Mouse (Mus musculus) central nervous system, embryonic 14 days (tissue): ENCODE results near the gene Extl1. TPM values are rescaled to one million over a fixed set of nuclear protein-coding genes. Genes with fewer than 3 reads are reported as not detected.

Source experiments
- polyA plus RNA-seq: library from polyadenylated mRNA; depleted of rRNA; stranded (reverse); fragments of >200 nt; gene quantifications from 2 replicates; pipeline ENCODE4 v1.2.3, GENCODE M21; 2012; rRNA removed

Gene Extl1
- polyA plus RNA-seq = 0.34 and 2.1 TPM in 2 replicates

DNA sequence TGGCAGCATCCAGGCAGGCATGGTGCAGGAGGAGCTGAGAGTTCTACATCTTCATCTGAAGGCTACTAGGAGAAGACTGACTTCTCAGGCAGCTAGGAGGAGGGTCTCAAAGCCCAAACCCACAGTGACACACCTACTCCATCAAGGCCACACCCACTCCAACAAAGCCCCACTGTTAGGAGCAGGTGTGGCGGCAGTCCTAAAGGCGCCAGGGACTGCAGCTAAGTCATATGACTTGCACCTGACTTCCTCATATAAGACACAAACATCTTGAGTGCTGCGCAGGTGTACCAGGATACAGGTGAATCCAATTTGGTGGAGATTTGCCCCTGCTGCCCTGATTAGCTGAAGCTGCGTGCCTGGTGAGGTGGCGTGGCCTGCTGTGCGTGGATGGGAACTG is at the start of gene Extl1:
TSS of gene Extl1 (minus strand) at position 101 of the 400 bp plus-strand sequence.

DNA sequence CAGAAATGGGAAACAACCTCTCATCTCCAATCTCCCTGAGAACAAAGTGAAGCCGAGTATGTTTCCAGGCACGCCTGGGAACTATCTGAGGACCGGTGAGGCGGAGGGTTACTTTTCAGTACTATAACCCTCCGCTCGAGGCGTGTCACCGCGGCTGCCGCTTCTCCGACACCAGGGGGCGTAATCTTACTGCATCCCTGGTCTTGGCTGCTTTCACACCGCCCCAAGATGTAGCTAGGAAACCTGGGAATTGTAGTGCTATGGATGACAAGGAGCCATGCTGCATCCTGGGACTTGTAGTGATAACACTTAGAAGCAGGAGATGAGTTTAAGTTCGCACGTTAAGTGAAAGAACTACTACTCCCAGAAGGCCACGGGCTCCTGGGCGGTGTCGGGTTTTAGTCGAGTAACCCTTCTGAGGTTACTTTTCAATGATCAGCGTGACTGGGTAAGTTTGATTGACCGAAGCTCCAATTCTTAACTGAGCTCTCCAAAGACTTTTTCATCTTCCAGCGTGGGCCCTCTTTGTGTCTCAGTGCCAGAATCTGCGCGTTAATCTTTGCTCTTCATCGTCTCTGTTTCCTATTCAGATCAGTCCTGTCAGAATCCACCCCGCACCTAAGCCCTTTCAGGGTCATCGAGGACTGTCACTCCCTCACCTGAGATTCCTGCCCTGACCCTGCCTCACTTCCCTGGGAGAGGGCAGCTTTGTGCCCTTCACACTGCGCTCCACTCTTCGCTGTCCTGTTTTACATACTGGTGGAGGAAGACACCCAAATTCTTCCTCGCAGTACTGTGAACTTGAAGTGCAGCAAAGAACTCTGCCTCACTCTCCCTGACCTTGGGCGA is 12.6 kb upstream of the Extl1 start, which contains the start of gene Pafah2:
TSS of gene Pafah2 (plus strand) at position 344 of the 849 bp plus-strand sequence.

GRCm38 (mm10) chr4:134343071-134344031 is 40.3 kb downstream of the Extl1 start, which contains the start of gene Slc30a2:
Gene Slc30a2 (plus strand): TSS chr4:134343181.

GRCm38 (mm10) chr4:134314876-134315275 is 68.8 kb downstream of the Extl1 start, which contains the start of gene Trim63:
Gene Trim63 (plus strand): TSS chr4:134315120.

Other genes with a start within 250 kb of the Extl1 start
- 28.7 and 29.6 TPM in 2 replicates for gene Cep85, start 196.7 kb downstream of the Extl1 start, polyA plus RNA-seq
- gene Gm7534, start 180.8 kb downstream of the Extl1 start, polyA plus RNA-seq = not detected in 2 replicates
- 0.16 and 0.18 TPM in 2 replicates for gene Catsper4, start 156.5 kb downstream of the Extl1 start, polyA plus RNA-seq
- 0.26 and 0.80 TPM in 2 replicates for gene Cnksr1, start 145.5 kb downstream of the Extl1 start, polyA plus RNA-seq
- 0.04 TPM in 1 of 2 replicates, not detected in the other for gene E130218I03Rik, start 140.2 kb downstream of the Extl1 start, polyA plus RNA-seq
- gene Zfp593, start 138.3 kb downstream of the Extl1 start, polyA plus RNA-seq = 13.7 and 14.4 TPM in 2 replicates
- gene Gm30191, start 136.9 kb downstream of the Extl1 start, polyA plus RNA-seq = 0.16 TPM in 1 of 2 replicates, not detected in the other
- gene Grrp1, start 129.7 kb downstream of the Extl1 start, polyA plus RNA-seq = 14.5 and 17.0 TPM in 2 replicates
- 15.2 and 16.8 TPM in 2 replicates for gene Pdik1l, start 96.0 kb downstream of the Extl1 start, polyA plus RNA-seq
- 0.17 and 1.2 TPM in 2 replicates for gene Trim63, start 68.7 kb downstream of the Extl1 start, polyA plus RNA-seq
- 0.02 and 0.10 TPM in 2 replicates for gene Slc30a2, start 40.7 kb downstream of the Extl1 start, polyA plus RNA-seq
- gene Pafah2, start 12.5 kb upstream of the Extl1 start, polyA plus RNA-seq = 13.7 and 15.8 TPM in 2 replicates
- gene Stmn1, start 84.5 kb upstream of the Extl1 start, polyA plus RNA-seq = 1,707 and 1,926 TPM in 2 replicates
- 11.7 and 14.6 TPM in 2 replicates for gene Paqr7, start 112.8 kb upstream of the Extl1 start, polyA plus RNA-seq
- gene Aunip, start 127.1 kb upstream of the Extl1 start, polyA plus RNA-seq = 4.0 and 5.0 TPM in 2 replicates
- 126 and 131 TPM in 2 replicates for gene Mtfr1l, start 151.5 kb upstream of the Extl1 start, polyA plus RNA-seq
- gene Selenon, start 168.3 kb upstream of the Extl1 start, polyA plus RNA-seq = 39.2 and 45.7 TPM in 2 replicates